Mouse (Mus musculus): ENCODE results near the gene Nfatc3.

Gene Nfatc3

GRCm38 (mm10) chr8:106059613-106060371 is 1.2 kb downstream of the Nfatc3 start:
- peak; percentile 39 to 50 for DNase-seq

- no peak for DNase-seq
These were observed 1.9 kb downstream of the Nfatc3 start for GRCm38 (mm10) chr8:106060521-106060920.

DNA sequence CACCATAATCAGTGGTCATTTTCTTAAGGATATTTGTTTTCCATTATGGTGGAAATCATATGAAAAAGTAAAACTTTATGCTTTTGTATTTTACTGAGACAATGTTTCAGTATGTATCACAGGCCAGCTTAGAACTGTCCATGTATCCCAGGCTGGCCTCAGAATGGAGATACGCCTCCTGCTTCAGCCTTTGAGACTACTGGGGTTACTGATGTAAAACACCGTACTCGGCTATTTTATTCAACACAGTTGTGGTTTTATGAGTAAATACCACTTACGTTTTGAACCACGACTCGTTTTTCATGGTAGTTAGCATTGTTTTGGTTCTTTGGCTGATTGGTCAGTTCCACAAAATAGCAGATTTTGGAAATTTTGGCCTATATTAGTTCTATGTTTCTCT is 3.0 kb downstream of the Nfatc3 start:
- no peak for DNase-seq

GRCm38 (mm10) chr8:106063046-106063445 is 4.4 kb downstream of the Nfatc3 start:
- DNase-seq = no peak

DNA sequence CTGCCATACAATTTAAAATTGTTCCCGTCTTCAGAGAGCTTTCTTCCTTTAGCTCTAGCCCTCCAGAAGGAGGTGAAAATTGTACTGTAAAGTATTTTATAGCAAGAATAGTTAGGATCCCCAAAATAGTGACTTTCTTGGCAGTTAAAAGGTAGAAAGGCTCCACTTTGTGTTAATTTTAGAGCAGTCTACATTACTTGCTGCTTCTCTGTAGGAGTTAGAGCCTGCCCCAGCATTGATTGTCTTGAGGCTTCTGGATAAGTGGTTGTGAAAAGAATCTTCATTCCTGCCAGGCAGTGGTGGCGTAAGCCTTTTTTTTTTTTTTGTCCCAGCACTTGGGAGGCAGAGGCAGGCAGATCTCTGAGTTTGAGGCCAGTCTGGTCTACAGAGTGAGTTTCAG is 8.1 kb downstream of the Nfatc3 start:
- no peak for DNase-seq

DNA sequence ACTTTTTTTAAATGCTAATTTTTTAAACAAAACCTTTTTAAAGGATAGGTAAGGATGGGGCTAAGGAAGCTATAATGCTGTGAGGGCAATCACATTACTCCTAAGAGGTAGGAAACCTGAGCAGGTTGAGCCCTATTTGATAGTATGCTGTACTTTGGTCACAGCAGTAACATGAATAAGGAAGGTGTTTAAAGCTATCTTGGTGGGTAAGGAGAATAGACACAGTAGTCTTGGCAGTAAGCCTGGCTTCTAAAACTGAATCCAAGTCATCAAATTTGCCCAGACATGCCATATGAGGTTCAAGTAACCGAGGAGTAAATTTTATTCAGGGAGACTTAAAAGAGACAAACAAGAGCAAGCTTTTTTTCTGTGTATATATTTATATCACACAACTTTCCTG is 10.9 kb downstream of the Nfatc3 start:
- DNase-seq = no peak

DNA sequence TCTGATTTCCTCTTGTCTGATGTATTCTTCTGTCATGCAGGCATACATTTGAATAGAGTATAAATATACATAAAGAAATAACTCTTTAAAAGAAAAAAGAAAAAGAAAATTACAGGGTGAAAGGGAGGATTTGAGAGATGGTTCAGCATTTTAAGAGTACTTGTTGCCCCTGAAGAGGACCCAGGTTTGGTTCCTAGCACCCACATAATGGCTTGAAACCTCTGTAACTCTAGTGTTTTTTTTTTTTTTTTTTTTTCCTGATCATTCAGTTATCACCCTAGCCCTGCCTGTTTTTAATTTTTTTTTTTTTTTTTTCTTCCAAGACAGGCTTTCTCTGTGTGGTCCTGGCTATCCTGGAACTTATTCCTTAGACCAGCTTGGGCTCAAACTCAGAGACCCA is 13.5 kb downstream of the Nfatc3 start:
- no peak for DNase-seq

DNA sequence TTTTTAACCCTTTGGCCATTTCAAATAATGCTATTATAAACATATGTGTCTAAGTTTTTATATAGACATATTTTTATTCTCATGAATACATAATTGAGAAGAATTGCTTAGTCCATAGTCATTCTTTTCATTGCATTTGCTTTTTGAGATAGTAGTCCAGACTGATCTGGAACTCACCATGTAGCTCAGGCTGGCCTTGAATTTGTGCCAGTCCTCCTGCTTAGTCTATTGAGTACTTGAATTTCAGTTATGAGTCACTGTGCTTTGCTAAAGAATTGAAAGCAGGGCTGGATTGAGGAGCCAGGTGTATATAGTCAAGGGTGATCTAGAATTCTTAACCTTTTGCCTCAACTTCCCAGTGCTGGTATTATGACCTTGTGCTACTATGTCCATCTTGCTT is 15.6 kb downstream of the Nfatc3 start:
- DNase-seq = no peak

- DNase-seq = no peak
These were observed 16.0 kb downstream of the Nfatc3 start for GRCm38 (mm10) chr8:106074659-106075058.

- DNase-seq = peak; percentile 45 to 59
These were observed 16.7 kb downstream of the Nfatc3 start for GRCm38 (mm10) chr8:106075161-106075862.

DNA sequence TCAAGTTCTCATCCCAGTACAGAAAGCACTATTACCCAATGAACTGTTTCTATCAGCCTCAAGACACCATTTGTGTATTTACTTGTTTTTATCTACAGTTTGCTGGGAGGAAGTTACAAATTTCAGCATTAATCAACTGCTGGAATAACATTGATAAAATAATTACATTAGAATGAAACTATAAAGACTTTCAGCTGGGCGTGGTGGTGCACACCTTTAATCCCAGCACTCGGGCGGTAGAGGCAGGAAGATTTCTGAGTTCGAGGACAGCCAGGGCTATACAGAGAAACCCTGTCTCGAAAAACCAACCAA is 17.2 kb downstream of the Nfatc3 start:
- no peak for DNase-seq

DNA sequence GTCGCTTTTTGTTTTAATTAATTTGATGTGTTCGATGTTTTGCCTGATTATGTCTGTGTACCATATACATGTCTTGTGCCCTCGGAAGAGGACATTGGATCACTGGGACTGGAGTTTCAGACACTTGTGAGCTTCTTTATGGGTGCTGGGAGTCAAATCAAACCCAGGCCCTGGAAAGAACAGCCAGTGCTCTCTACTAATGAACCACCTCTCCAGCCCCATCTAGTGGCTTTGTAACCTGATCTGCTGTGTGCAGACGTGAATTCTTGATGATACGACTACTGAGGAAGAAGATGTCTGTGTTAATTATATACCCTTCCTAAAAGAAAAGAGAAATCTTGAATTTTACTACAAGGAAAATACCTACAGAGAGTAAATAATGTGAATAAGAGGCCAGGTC is 18.0 kb downstream of the Nfatc3 start:
- peak in 1 of 2 experiments; percentile 31 for DNase-seq

GRCm38 (mm10) chr8:106077452-106078067 is 18.9 kb downstream of the Nfatc3 start:
- no peak for DNase-seq

DNA sequence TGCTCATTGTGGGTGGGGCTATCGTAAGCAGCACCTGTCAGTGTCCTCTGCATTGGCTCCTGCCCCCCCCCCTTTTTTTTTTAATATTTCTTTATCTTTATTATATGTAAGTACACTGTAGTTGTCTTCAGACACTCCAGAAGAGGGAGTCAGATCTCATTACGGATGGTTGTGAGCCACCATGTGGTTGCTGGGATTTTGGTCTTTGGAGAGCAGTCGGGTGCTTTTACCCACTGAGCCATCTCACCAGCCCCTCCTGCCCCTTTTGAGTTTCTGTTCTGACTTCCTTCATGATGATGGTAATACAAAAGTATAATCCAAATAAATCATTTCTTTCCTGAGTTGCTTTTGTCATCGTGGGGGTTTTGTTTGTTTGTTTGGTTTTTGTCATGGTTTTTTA is 43.7 kb downstream of the Nfatc3 start:
- DNase-seq = no peak

DNA sequence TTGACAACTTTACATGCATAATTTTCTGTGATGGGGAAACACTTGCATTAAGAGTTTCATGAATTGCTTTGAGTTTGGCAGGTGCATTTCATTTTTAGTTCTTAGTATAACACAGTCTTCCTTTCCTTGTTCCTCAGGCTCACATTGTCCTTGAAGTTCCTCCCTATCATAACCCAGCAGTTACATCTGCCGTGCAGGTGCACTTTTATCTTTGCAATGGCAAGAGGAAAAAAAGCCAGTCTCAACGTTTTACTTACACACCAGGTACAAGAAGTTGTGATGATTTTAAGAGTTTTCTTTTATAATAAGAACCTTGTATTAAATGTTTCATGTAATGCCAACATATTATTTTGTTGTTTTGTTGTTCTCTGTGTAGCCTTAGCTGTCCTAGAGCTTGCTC is 45.2 kb downstream of the Nfatc3 start:
- no peak for DNase-seq

GRCm38 (mm10) chr8:106106193-106106592 is 47.6 kb downstream of the Nfatc3 start:
- DNase-seq = no peak

GRCm38 (mm10) chr8:106108080-106108479 is 49.4 kb downstream of the Nfatc3 start:
- DNase-seq = no peak

GRCm38 (mm10) chr8:106108729-106109128 is 50.1 kb downstream of the Nfatc3 start:
- DNase-seq = no peak

GRCm38 (mm10) chr8:106112041-106112440 is 53.4 kb downstream of the Nfatc3 start:
- no peak for DNase-seq

GRCm38 (mm10) chr8:106112514-106112913 is 53.9 kb downstream of the Nfatc3 start:
- no peak for DNase-seq

- peak in 1 of 2 experiments; percentile 60 for DNase-seq
These were observed 57.3 kb downstream of the Nfatc3 start for GRCm38 (mm10) chr8:106115897-106116296.

DNA sequence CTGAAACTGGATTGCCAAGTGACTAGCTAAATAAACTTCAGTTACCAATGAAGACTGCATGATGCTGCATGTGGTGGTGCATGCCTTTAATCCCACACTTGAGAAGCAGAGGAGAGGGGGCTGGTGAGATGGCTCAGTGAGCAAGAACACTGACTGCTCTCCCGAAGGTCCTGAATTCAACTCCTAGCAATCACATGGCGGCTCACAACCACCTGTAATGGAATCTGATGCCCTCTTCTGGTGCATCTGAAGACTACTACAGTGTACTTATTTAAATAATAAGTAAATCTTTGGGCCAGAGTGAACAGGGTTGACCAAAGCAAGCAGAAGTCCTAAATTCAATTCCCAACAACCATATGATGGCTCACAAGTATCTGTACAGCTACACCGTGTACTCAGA is 64.8 kb downstream of the Nfatc3 start:
- DNase-seq = no peak

GRCm38 (mm10) chr8:106126055-106126454 is 67.4 kb downstream of the Nfatc3 start:
- DNase-seq = no peak

DNA sequence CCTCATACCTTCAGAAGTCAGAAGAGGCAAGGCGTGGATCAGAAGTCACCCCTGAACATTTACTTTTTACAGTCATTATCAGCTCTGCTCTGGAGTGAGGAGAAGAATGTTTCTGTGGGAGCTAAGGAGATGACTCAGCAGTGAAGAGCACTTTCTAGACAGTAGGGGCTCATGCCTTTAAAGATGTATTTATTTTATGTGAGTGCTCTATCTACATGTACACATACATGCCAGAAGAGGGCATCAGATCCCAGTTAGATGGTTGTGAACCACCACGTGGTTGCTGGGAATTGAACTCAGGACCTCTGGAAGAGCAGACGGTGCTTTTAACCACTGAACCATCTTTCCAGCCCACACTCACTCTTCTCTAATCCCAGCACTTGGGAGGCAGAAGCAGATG is 68.4 kb downstream of the Nfatc3 start:
- DNase-seq = no peak
